Mouse (Mus musculus) limb, embryonic 15.5 days (tissue): ENCODE results near the gene Per1. TPM values are rescaled to one million over a fixed set of nuclear protein-coding genes. Genes with fewer than 3 reads are reported as not detected.
A peak's percentile ranks its signal among the peaks of the same experiment; 100 is the strongest.

Source experiments
- ATAC-seq: fragments of 200-750 bp; cut with Nextera tagmentation; 2 replicates; pipeline ENCODE4 v1.8.0; 2017; ENCODE audit warnings: low read depth, moderate TSS enrichment; ENCODE audit not compliant: insufficient number of reproducible peaks, low FRiP score, low TSS enrichment
- H3K27ac ChIP-seq: fragments of 300-500 bp; sonication (generic); 2 replicates; pipeline ENCODE4 v1.5.1; 2015; ENCODE audit warnings: moderate library complexity, mild to moderate bottlenecking, inconsistent platforms
- H3K27me3 ChIP-seq: fragments of 300-500 bp; sonication (generic); 2 replicates; pipeline ENCODE4 v1.6.1; 2015; ENCODE audit warnings: inconsistent platforms
- H3K36me3 ChIP-seq: fragments of 300-500 bp; sonication (generic); 2 replicates; pipeline ENCODE4 v1.6.1; 2015; ENCODE audit warnings: inconsistent platforms
- H3K4me1 ChIP-seq: fragments of 300-500 bp; sonication (generic); 2 replicates; pipeline ENCODE4 v1.6.1; 2015; ENCODE audit warnings: inconsistent platforms
- H3K4me2 ChIP-seq: fragments of 300-500 bp; sonication (generic); 2 replicates; pipeline ENCODE4 v1.6.1; 2015; ENCODE audit warnings: mild to moderate bottlenecking, inconsistent platforms
- H3K4me3 ChIP-seq: fragments of 300-500 bp; sonication (generic); 2 replicates; pipeline ENCODE4 v1.5.1; 2015; ENCODE audit warnings: mild to moderate bottlenecking, inconsistent platforms
- H3K9ac ChIP-seq: fragments of 300-500 bp; sonication (generic); 2 replicates; pipeline ENCODE4 v1.6.1; 2015; ENCODE audit warnings: inconsistent platforms
- H3K9me3 ChIP-seq: fragments of 300-500 bp; sonication (generic); 2 replicates; pipeline ENCODE4 v1.6.1; 2016; ENCODE audit warnings: inconsistent platforms
- WGBS: fragments of 180-500 bp; shearing (Covaris S2); methylation state at CpG from one replicate; pipeline ENCODE4 v1.1.7; 2015; 5-methylcytosine and 5-hydroxymethylcytosine counted together
- polyA plus RNA-seq: library from polyadenylated mRNA; unstranded; fragments of >200 nt; fragmentation: Nextera tagmentation; extraction: Ambion mirVana; gene quantifications from 2 replicates; pipeline ENCODE4 v1.2.1, GENCODE M21; 2015

Per1 gene
- polyA plus RNA-seq, 1 experiment from 2014 or later = 24.3 TPM

DNA sequence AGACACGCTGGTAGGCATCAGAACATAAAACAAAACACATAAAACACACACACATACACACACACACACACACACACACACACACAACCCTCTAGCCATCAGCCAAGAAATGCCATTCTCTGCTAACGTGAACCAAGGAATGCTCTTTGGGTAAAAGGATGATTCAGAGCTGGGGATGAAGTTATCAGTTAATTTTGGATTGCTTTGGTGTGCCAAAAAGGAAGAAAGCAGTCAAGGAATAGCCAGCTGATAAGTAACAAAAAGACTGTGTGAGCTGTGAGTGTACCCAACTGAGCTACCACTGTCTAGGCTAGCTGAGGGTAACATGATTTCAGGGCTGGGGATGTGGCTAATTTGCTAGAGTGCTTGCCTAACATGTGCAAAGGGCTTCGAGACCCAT is 19.0 kb downstream of the Per1 start:
- no peak overlapping the region for H3K4me3 ChIP-seq
- no peaks in the 10 kb centered on the region for H3K9me3 ChIP-seq
- peaks cover 19% of the 10 kb centered on the region for H3K4me1 ChIP-seq
- 64% methylated on average over 3 of the region's 3 CpGs for WGBS
- no peak for ATAC-seq
- H3K9ac ChIP-seq = no peak overlapping the region
- H3K27ac ChIP-seq = no peak overlapping the region
- H3K36me3 ChIP-seq = peaks cover 7% of the 10 kb centered on the region
- H3K4me2 ChIP-seq = no peak overlapping the region
- no peaks in the 10 kb centered on the region for H3K27me3 ChIP-seq

DNA sequence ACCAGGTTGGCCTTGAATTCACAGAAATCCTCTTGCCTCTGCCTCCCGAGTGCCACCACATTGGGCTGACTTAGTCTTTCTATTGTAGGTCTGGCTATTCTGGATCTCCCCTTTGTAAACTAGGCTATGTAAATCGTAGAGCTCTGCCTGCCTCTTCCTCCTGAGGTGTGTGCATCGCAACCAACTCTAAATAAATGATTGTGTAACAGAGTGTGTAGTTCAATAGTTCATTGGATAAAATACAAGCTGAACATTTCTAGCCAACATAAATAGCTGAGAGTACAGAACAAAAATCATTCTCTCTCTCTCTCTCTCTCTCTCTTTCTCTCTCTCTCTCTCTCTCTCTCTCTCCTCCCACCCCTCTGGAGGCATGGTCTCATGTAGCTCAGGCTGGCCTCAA is 19.6 kb downstream of the Per1 start:
- H3K9ac ChIP-seq = no peak overlapping the region
- WGBS = 81% methylated on average over 3 of the region's 3 CpGs
- H3K4me2 ChIP-seq = no peak overlapping the region
- no peak for ATAC-seq
- H3K27ac ChIP-seq = no peak overlapping the region
- no peaks in the 10 kb centered on the region for H3K9me3 ChIP-seq
- H3K4me1 ChIP-seq = peaks cover 24% of the 10 kb centered on the region
- H3K4me3 ChIP-seq = no peak overlapping the region
- H3K36me3 ChIP-seq = peaks cover under 1% of the 10 kb centered on the region
- no peaks in the 10 kb centered on the region for H3K27me3 ChIP-seq

DNA sequence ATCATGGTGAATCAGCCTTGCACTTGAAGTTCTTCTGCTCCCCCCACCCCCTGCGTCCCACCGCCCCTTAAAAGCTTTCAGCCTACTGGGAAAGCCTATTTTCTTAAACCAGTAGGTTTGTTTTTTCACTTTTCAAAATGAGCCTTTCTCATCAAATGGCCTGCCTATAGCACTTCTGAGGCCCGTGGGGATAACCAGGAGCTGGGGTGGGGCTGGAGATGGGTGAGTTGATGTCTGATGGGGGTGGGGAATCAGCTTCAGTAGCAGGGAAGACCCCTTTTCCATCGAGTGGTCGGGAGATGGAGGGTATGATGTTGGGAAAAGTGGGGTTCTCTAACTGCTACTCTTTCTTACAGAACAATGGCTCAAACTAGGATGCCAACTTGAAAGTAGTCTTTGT is 21.8 kb downstream of the Per1 start:
- Histone ChIP-seq H3K4me3 (peak overlapping the region; percentile 76), H3K27me3 (0 out of 2 replicates have a peak, but pooled peaks cover 2% of the 10 kb centered on the region), H3K4me1 (peaks cover 46% of the 10 kb centered on the region), H3K9me3 (no peaks in the 10 kb centered on the region), H3K9ac (no peak overlapping the region), H3K36me3 (no peaks in the 10 kb centered on the region), H3K4me2 (no peak overlapping the region), H3K27ac (no peak overlapping the region)
- no peak for ATAC-seq
- whole genome bisulfite sequencing = 49% methylated on average over 5 of the region's 5 CpGs

DNA sequence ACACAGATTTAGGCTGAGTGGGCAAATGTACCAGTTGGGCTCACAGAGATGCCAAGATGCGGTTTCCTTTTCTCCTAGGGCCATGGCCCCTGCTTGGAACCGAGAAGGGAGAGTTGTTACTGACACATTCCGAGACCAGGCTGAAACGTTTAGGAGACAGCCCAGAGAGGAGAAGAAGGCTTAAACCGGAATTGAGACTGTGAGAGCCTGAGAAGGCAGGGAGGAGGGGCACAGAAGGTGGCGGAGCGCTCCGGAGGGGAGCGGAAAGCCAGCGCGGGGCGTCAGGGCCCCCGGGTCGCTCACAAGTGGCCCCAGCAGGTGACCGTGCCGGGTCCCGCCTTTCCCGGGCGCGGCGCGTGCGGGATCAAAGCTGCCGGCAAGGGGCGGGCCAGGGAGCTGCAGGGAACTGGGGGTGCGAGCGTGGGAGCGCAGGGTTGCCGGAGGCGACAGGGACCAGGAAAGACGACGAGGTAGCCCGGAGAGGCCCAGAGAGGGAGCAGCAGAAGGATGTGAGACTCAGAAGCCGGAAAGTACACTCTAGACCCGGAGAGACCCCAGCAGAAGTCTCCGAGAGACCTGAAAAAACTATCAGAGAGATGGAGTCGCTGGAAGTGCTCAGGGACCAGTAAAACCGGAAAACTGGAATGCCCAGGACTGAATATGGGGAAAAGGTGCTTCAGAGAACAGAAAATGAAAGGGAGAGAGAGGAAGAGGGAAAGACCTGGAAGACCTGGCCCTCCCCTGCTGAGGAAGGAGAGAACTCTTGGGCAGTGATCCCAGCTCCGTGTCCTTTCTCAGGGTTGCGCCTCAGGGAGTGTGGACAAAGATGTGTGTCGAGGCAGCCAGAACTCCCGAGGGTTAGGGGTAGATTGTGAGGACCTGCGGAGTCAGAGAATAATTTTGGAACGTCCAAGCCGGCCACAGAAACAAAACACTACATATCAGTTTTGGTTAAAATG is 23.0 kb downstream of the Per1 start:
- peak overlapping the region; percentile 76 for H3K4me3 ChIP-seq
- H3K36me3 ChIP-seq = no peaks in the 10 kb centered on the region
- 0 out of 2 replicates have a peak, but pooled peaks cover 2% of the 10 kb centered on the region for H3K27me3 ChIP-seq
- H3K9ac ChIP-seq = peak overlapping the region; percentile 70
- peak overlapping the region; percentile 97 for H3K4me2 ChIP-seq
- no peak for ATAC-seq
- H3K27ac ChIP-seq = peak overlapping the region; percentile 90
- no peaks in the 10 kb centered on the region for H3K9me3 ChIP-seq
- under 1% methylated on average over 45 of the region's 45 CpGs for WGBS
- H3K4me1 ChIP-seq = peaks cover 47% of the 10 kb centered on the region

DNA sequence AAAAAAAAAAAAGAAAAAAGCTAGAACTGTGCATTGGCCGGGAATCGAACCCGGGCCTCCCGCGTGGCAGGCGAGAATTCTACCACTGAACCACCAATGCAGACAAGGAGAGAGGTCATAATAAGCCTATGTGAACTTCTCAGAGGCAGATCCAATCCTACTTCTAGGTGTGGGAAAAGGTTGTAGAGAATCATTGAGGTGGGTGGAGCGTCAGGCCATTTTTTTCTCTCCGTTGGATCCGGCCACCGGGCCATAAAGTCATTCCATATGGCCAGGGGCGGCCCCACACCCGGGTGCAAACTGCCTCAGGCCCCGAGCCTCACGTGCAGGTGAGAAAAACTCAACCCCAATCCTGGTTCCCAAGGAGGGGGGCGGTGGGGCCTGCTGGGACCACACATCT is 23.7 kb downstream of the Per1 start:
- no peaks in the 10 kb centered on the region for H3K36me3 ChIP-seq
- peaks cover 49% of the 10 kb centered on the region for H3K4me1 ChIP-seq
- no peak overlapping the region for H3K9ac ChIP-seq
- 0 out of 2 replicates have a peak, but pooled peaks cover 2% of the 10 kb centered on the region for H3K27me3 ChIP-seq
- peak overlapping the region; percentile 97 for H3K4me2 ChIP-seq
- WGBS = 0% methylated on average over 15 of the region's 15 CpGs
- no peaks in the 10 kb centered on the region for H3K9me3 ChIP-seq
- ATAC-seq = no peak; the same call in 1 of the 2 replicates
- H3K27ac ChIP-seq = peak overlapping the region; percentile 90; the same call in 1 of the 2 replicates
- peak overlapping the region; percentile 76 for H3K4me3 ChIP-seq

DNA sequence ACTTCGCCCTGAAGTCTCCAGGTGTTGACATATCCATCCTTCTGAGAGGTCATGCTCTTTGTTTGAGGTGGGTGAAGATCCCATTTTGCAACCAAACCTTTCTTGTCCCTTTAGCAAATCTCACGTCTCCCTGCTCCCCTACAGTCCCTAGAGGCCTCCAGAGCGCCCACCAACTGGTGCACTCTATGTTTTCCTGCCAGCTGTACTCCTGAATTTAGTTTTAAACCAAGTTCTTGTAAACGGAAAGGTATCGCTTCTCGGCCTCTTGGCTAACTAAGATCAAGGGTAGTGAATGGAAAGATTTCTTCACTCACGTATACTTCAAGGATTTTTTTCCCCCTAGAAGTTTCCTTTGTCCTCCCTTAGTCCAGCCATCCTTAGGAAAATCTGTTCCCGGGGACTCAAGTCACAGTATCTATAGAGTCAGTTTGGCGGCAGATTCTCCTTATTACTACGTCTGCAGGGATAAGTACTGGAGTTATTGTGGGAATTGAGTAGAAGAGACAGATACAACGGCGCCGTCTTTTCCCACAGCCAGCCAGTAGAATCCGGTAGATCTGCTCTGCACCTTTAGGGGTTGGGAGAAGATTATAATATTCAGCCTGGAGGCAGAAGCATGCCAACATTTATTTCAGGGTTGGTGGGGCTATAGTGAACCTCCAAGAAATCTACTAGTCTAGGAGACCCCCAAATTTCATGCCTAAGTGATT is 24.6 kb downstream of the Per1 start:
- ATAC-seq = no peak
- Histone ChIP-seq H3K27me3 (0 out of 2 replicates have a peak, but pooled peaks cover 2% of the 10 kb centered on the region), H3K36me3 (no peaks in the 10 kb centered on the region), H3K4me1 (peaks cover 49% of the 10 kb centered on the region), H3K4me3 (peak overlapping the region; percentile 82), H3K9me3 (no peaks in the 10 kb centered on the region), H3K27ac (no peak overlapping the region), H3K9ac (no peak overlapping the region), H3K4me2 (peak overlapping the region; percentile 97)
- 34% methylated on average over 14 of the region's 14 CpGs for WGBS

DNA sequence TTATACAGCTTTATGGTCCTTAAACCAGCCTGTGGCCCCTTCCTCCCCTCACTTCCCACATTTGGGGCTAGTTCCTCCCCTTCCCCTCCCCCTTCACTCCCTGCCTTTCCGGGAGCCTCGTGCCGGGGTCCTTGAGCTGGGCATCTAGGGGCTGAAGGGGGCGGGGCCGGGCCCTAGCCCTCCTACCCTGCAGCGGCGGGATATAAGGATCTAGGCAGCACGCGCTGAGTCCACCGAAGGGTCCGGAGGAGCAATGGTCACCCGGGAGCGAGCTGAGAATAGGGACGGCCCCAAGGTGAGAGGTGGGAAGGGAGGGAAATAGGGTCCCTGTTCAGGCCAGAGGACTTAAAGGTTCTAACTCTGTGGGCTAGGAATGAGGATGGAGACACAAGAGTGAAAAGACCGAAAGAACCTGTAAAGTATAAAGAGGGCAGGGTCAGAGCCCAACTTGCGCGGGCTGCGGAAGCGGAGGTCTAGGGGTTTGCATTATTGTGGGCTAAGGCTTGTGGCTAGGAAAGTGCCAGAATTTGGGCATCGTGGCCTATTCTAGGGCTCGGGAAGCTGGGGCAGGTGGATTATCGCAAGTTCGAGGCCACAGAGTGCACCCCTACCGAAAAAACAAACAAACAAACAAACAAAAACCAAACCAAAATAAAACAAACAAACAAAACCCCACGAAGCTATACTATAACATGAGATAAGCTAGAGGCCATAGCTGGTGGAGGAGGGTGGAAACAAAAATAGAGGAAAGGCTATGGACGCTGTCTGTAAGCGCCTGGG is 25.4 kb downstream of the Per1 start, which contains the start of gene Hes7:
Gene Hes7, plus strand, starts transcription at position 184 of the 780 bp plus-strand sequence.
- 2% methylated on average over 27 of the region's 27 CpGs for WGBS
- ATAC-seq = no peak
- Histone ChIP-seq H3K9ac (peak within 1 kb of the TSS; percentile 74; the same call in 1 of the 2 replicates), H3K4me3 (peak within 1 kb of the TSS; percentile 82), H3K36me3 (no peaks in the 10 kb centered on the region), H3K27ac (peak within 1 kb of the TSS; percentile 95; the same call in 1 of the 2 replicates), H3K4me1 (peaks cover 49% of the 10 kb centered on the region), H3K27me3 (0 out of 2 replicates have a peak, but pooled peaks cover 2% of the 10 kb centered on the region), H3K9me3 (no peaks in the 10 kb centered on the region), H3K4me2 (peak within 1 kb of the TSS; percentile 97)

DNA sequence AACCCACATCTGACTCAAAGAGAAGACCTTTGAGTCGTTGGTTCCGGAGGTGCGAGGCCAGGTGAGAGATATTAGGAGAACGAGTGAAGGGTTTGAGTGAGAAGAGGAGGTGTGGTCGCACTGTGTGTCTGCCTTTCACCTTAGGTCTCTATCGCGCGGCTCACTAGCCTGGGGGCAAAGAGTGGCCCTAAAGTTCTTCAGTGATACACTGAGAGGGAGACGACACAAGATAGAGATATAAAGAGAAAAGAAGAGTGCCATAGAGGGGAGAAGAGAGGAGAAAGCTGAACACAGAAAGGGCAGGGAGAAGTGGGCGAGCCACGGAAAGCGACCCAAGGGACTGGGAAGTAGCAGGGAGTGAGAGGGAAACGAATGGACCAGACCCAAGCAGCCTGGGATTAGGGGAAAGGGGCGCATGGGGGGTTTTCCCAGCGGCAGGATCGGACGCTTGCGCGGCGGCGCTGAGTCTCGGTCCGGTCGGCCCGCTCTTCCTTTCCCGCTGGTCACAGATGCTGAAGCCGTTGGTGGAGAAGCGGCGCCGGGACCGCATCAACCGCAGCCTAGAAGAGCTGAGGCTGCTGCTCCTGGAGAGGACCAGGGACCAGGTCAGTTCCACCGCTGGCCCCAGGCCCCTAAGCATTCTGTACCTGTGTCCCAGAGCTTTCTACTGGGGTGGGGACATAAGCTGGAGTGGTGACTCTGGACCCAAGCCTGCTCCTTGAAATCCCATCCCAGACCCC is 26.2 kb downstream of the Per1 start:
- no peak for ATAC-seq
- Histone ChIP-seq H3K9me3 (no peaks in the 10 kb centered on the region), H3K4me3 (peak overlapping the region; percentile 82), H3K4me2 (peak overlapping the region; percentile 97), H3K4me1 (peaks cover 55% of the 10 kb centered on the region), H3K27me3 (0 out of 2 replicates have a peak, but pooled peaks cover 2% of the 10 kb centered on the region), H3K9ac (peak overlapping the region; percentile 74; the same call in 1 of the 2 replicates), H3K27ac (peak overlapping the region; percentile 95), H3K36me3 (no peaks in the 10 kb centered on the region)
- 1% methylated on average over 31 of the region's 33 CpGs for WGBS

DNA sequence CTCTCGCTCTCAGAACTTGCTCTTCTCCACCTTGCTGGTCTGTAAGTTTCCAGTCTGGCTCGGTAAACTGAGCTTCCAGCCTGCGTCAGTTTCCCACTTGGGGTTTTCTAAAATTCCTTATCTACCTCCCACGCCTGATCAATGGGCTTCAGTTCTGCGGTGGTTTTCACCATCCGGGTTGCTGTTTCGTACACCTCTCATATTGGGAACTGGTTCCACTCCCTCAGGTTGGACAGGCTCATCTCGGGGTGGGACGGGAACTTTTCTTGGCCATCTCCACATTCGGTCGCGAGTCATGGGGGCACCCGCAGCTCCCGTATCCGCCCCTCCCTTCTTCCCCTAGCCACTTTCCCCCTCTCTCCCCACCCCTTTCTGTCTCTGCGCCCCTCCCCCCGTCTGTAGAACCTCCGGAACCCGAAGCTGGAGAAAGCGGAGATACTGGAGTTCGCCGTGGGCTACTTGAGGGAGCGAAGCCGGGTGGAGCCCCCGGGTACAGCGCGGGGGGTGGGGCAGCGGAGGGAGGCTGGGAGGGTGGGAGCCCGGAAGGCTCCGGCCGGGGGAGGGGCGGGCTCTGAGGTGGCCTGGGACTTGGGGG is 26.8 kb downstream of the Per1 start:
- H3K4me1 ChIP-seq = peaks cover 59% of the 10 kb centered on the region
- no peak for ATAC-seq

DNA sequence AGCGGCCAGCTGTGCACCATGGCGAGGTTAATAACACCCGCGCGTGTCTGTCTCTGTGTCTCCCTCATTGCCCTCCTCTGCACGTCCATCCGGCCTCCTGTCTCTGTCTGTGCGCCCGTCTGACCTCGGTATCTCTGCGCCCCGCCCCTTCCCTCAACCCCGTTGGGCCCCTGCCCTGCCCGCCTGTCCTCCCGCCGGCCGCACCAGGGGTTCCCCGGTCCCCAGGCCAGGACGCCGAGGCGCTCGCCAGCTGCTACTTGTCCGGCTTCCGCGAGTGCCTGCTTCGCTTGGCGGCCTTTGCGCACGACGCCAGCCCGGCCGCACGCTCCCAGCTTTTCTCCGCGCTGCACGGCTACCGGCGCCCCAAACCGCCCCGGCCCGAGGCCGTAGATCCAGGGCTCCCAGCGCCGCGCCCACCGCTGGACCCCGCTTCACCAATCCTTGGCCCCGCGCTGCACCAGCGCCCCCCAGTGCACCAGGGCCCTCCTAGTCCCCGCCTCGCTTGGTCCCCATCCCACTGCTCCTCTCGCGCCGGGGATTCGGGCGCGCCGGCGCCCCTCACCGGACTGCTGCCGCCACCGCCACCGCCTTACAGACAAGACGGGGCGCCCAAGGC is 27.4 kb downstream of the Per1 start, which contains the start of gene 9130213A22Rik:
Gene 9130213A22Rik, minus strand, starts transcription at position 254 of the 616 bp plus-strand sequence.
- under 1% methylated on average over 63 of the region's 66 CpGs for WGBS
- peaks cover 53% of the 10 kb centered on the region for H3K4me1 ChIP-seq
- ATAC-seq = peak; percentile 78

More for the DNA sequence above, 26.8 kb downstream of the Per1 start:
- Histone ChIP-seq H3K27ac (peak overlapping the region; percentile 95), H3K27me3 (0 out of 2 replicates have a peak, but pooled peaks cover 2% of the 10 kb centered on the region), H3K36me3 (no peaks in the 10 kb centered on the region), H3K4me2 (peak overlapping the region; percentile 97), H3K9ac (peak overlapping the region; percentile 74), H3K4me3 (peak overlapping the region; percentile 82), H3K9me3 (no peaks in the 10 kb centered on the region)
- under 1% methylated on average over 31 of the region's 32 CpGs for WGBS

More for the DNA sequence above, 27.4 kb downstream of the Per1 start, which contains the start of gene 9130213A22Rik:
- Histone ChIP-seq H3K36me3 (no peaks in the 10 kb centered on the region), H3K27me3 (0 out of 2 replicates have a peak, but pooled peaks cover 2% of the 10 kb centered on the region), H3K9me3 (no peaks in the 10 kb centered on the region), H3K9ac (peak within 1 kb of the TSS; percentile 74), H3K4me3 (peak within 1 kb of the TSS; percentile 82), H3K4me2 (peak within 1 kb of the TSS; percentile 97), H3K27ac (peak within 1 kb of the TSS; percentile 95)
